Mouse (Mus musculus) adrenal gland, adult 8-10 months (tissue): ENCODE data around the gene Gm30737. TPM values are rescaled to one million over a fixed set of nuclear protein-coding genes. Genes with fewer than 3 reads are reported as not detected.
"Not testable (repeated sequence)": the region's sequence is repeated elsewhere in the genome, so short reads cannot be mapped to it uniquely, and the experiment has no call there.

Experiments
- DNase-seq: peaks from one replicate; pipeline ENCODE4 v3.0.0; 2022
- total RNA-seq, 4 experiments: library from RNA; stranded (reverse); gene quantifications; 2 replicates each; pipeline ENCODE4 v1.2.4; 2022

Gene Gm30737
- not detected for total RNA-seq

GRCm38 (mm10) chrY:14400410-14400809 is at the start of gene Gm30737:
TSS of gene Gm30737 (plus strand) at chrY:14400710.
- DNase-seq = not testable (repeated sequence)
